Mouse (Mus musculus): Measurements from ENCODE around the gene Lrch4. TPM values are rescaled to one million over a fixed set of nuclear protein-coding genes. Genes with fewer than 3 reads are reported as not detected.

Lrch4 gene
- total and polyA plus RNA-seq, 2 experiments from 2014 or later: 13.1 to 14.5 TPM

- no peak for DNase-seq (ENCODE audit: low spot score)
- H3K27ac ChIP-seq (ENCODE audit: low read depth, low read length): no peak overlapping the region
- TF ChIP-seq CTCF (IDR thresholded peaks at IDR 0.05): no peak
Observed at GRCm38 (mm10) chr5:137590507-137590906, 38.4 kb upstream of the Lrch4 start.

GRCm38 (mm10) chr5:137595921-137596320, 33.0 kb upstream of the Lrch4 start:
- ATAC-seq (ENCODE audit: low FRiP score): no peak
- Histone ChIP-seq H3K4me1 (ENCODE audit: insufficient read depth, low read length) (peaks cover 10% of the 10 kb centered on the region; the same call in 1 of the 2 replicates), H3K9ac (replicated peaks; ENCODE audit: low read length, poor library complexity, severe bottlenecking) (no peak overlapping the region), H3K36me3 (ENCODE audit: insufficient read depth, low read length) (0 out of 2 replicates have a peak, but pooled peaks cover 3% of the 10 kb centered on the region), H3K4me3 (ENCODE audit: low read depth, low read length) (no peak overlapping the region), H3K9me3 (ENCODE audit: low read length) (no peaks in the 10 kb centered on the region), H3K27me3 (ENCODE audit: insufficient read depth, low read length) (no peaks in the 10 kb centered on the region), H3K27ac (ENCODE audit: low read depth, low read length) (no peak overlapping the region), H3K4me2 (ENCODE audit: low read depth, low read length, poor library complexity, severe bottlenecking) (no peak overlapping the region)
- TF ChIP-seq CTCF (IDR thresholded peaks at IDR 0.05): no peak
- no peak for DNase-seq (ENCODE audit: low spot score)
- 56% methylated on average over 7 of the region's 7 CpGs for WGBS

More at GRCm38 (mm10) chr5:137590507-137590906, 38.4 kb upstream of the Lrch4 start:
- no peak overlapping the region for H3K9ac ChIP-seq (replicated peaks; ENCODE audit: low read length, poor library complexity, severe bottlenecking)
- no peaks in the 10 kb centered on the region for H3K4me1 ChIP-seq (ENCODE audit: insufficient read depth, low read length)
- no peak overlapping the region for H3K4me2 ChIP-seq (ENCODE audit: low read depth, low read length, poor library complexity, severe bottlenecking)
- no peaks in the 10 kb centered on the region for H3K36me3 ChIP-seq (ENCODE audit: insufficient read depth, low read length)
- no peak overlapping the region for H3K4me3 ChIP-seq (ENCODE audit: low read depth, low read length)
- no peaks in the 10 kb centered on the region for H3K27me3 ChIP-seq (ENCODE audit: insufficient read depth, low read length)
- H3K9me3 ChIP-seq (ENCODE audit: low read length): 0 out of 2 replicates have a peak, but pooled peaks cover 2% of the 10 kb centered on the region
- no peak for ATAC-seq (ENCODE audit: low FRiP score)
- WGBS: 82% methylated on average over 5 of the region's 5 CpGs

- no peak for ATAC-seq (ENCODE audit: low FRiP score)
- 42% methylated on average over 19 of the region's 30 CpGs for WGBS
- no peak for DNase-seq (ENCODE audit: low spot score)
- H3K27ac ChIP-seq (ENCODE audit: low read depth, low read length): no peak overlapping the region
- no peaks in the 10 kb centered on the region for H3K9me3 ChIP-seq (ENCODE audit: low read length)
- TF ChIP-seq CTCF (IDR thresholded peaks at IDR 0.05): no peak
- H3K4me2 ChIP-seq (ENCODE audit: low read depth, low read length, poor library complexity, severe bottlenecking): no peak overlapping the region
- H3K4me1 ChIP-seq (ENCODE audit: insufficient read depth, low read length): peaks cover 10% of the 10 kb centered on the region; the same call in 1 of the 2 replicates
- H3K36me3 ChIP-seq (ENCODE audit: insufficient read depth, low read length): 0 out of 2 replicates have a peak, but pooled peaks cover 3% of the 10 kb centered on the region
- H3K27me3 ChIP-seq (ENCODE audit: insufficient read depth, low read length): no peaks in the 10 kb centered on the region
- H3K4me3 ChIP-seq (ENCODE audit: low read depth, low read length): no peak overlapping the region
- no peak overlapping the region for H3K9ac ChIP-seq (replicated peaks; ENCODE audit: low read length, poor library complexity, severe bottlenecking)
Observed at GRCm38 (mm10) chr5:137596601-137597261, 32.2 kb upstream of the Lrch4 start.

DNA sequence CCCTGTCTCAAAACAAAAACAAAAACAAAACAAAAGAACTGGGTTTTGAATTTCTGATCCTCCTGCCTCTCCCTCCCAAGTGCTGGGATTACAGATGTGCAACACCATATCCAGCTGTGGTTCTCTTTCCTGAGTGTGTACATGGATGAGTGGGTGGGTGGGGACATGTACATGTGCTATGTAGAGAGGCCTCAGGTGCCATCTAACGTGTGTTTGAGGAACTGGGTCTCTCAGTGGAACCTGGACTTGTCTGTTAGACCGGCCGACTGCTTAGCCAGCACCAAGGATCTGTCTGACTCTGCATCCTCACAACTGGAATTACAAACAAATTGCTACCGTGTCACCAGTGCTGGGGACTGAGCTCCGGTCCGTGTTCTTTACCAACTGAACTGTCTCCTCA, 31.3 kb upstream of the Lrch4 start:
- H3K4me2 ChIP-seq (ENCODE audit: low read depth, low read length, poor library complexity, severe bottlenecking): no peak overlapping the region
- no peak overlapping the region for H3K9ac ChIP-seq (replicated peaks; ENCODE audit: low read length, poor library complexity, severe bottlenecking)
- no peak overlapping the region for H3K4me3 ChIP-seq (ENCODE audit: low read depth, low read length)
- 96% methylated on average over 6 of the region's 6 CpGs for WGBS
- DNase-seq (ENCODE audit: low spot score) (no peak), ATAC-seq (ENCODE audit: low FRiP score) (no peak)
- no peaks in the 10 kb centered on the region for H3K27me3 ChIP-seq (ENCODE audit: insufficient read depth, low read length)
- no peak for TF ChIP-seq CTCF (IDR thresholded peaks at IDR 0.05)
- no peaks in the 10 kb centered on the region for H3K9me3 ChIP-seq (ENCODE audit: low read length)
- H3K4me1 ChIP-seq (ENCODE audit: insufficient read depth, low read length): peaks cover 10% of the 10 kb centered on the region; the same call in 1 of the 2 replicates
- 0 out of 2 replicates have a peak, but pooled peaks cover 3% of the 10 kb centered on the region for H3K36me3 ChIP-seq (ENCODE audit: insufficient read depth, low read length)
- no peak overlapping the region for H3K27ac ChIP-seq (ENCODE audit: low read depth, low read length)

DNA sequence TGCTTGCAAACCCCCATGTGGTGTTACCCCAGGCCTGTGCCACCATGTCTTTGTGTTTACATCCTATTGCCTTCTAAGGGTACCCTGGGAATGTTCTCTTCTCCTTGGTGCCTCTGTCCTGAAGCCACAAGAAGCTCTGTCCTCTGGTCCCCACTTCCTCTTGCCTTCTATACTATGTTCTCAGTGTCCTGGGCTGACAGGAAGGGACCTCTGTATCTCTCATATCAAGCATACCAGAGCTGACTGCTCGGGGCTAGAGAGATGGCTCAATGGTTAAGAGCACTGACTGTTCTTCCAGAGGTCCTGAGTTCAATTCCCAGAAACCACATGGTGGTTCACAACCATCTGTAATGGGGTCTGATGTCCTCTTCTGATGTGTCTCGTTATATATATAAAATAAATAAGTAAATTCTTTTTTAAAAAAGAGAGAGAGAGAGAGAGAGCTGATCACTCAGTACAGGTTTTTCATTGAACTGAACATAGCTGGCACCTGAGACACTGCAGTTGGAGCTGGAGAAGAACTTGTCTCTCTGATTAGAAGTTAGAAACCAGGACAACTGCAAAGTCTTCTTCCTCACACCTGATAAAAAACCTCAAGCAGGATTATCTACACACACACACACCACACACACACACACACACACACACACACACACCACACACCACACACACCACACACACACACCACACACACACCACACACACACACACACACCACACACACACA, 30.7 kb upstream of the Lrch4 start:
- Histone ChIP-seq H3K9me3 (ENCODE audit: low read length) (no peaks in the 10 kb centered on the region), H3K9ac (replicated peaks; ENCODE audit: low read length, poor library complexity, severe bottlenecking) (no peak overlapping the region), H3K4me2 (ENCODE audit: low read depth, low read length, poor library complexity, severe bottlenecking) (no peak overlapping the region), H3K4me3 (ENCODE audit: low read depth, low read length) (no peak overlapping the region), H3K36me3 (ENCODE audit: insufficient read depth, low read length) (0 out of 2 replicates have a peak, but pooled peaks cover 3% of the 10 kb centered on the region), H3K27ac (ENCODE audit: low read depth, low read length) (no peak overlapping the region), H3K27me3 (ENCODE audit: insufficient read depth, low read length) (no peaks in the 10 kb centered on the region), H3K4me1 (ENCODE audit: insufficient read depth, low read length) (peaks cover 10% of the 10 kb centered on the region; the same call in 1 of the 2 replicates)
- DNase-seq (ENCODE audit: low spot score) (no peak), ATAC-seq (ENCODE audit: low FRiP score) (no peak)
- TF ChIP-seq CTCF (IDR thresholded peaks at IDR 0.05): no peak
- WGBS: 83% methylated on average over 2 of the region's 2 CpGs

DNA sequence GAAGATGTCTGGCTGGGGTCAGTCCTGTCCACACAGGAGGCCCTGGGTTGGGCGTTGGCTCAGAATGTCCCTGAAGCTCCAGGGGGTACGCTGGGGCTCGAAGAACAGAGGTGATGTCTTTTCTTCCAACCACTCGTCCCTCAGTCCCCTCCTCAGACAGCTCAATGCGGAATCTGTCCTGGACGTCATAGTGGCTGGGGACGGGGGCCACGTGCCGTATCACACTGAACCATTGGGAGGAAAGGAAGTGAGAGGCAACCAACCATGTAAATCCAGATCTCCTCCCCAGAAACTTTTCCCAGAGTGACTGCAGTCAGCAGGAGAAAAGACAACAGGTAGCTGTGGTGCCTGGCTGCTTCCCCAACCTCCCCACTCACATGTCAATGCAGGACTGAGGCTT, 29.3 kb upstream of the Lrch4 start:
- H3K4me1 ChIP-seq (ENCODE audit: insufficient read depth, low read length): peaks cover 10% of the 10 kb centered on the region; the same call in 1 of the 2 replicates
- peak overlapping the region; percentile 96 for H3K4me2 ChIP-seq (ENCODE audit: low read depth, low read length, poor library complexity, severe bottlenecking)
- no peaks in the 10 kb centered on the region for H3K27me3 ChIP-seq (ENCODE audit: insufficient read depth, low read length)
- H3K36me3 ChIP-seq (ENCODE audit: insufficient read depth, low read length): 0 out of 2 replicates have a peak, but pooled peaks cover 3% of the 10 kb centered on the region
- peak overlapping the region; percentile 81 for H3K4me3 ChIP-seq (ENCODE audit: low read depth, low read length)
- ATAC-seq (ENCODE audit: low FRiP score): no peak
- no peak overlapping the region for H3K27ac ChIP-seq (ENCODE audit: low read depth, low read length)
- H3K9ac ChIP-seq (replicated peaks; ENCODE audit: low read length, poor library complexity, severe bottlenecking): peak overlapping the region; percentile 85
- H3K9me3 ChIP-seq (ENCODE audit: low read length): no peaks in the 10 kb centered on the region
- TF ChIP-seq CTCF (IDR thresholded peaks at IDR 0.05): no peak
- 45% methylated on average over 9 of the region's 9 CpGs for WGBS
- no peak for DNase-seq (ENCODE audit: low spot score)

Data from midbrain, postnatal 0 days (tissue).